Mouse (Mus musculus) heart, embryonic 14.5 days (tissue): ENCODE data around the gene Hba-a2. TPM values are rescaled to one million over a fixed set of nuclear protein-coding genes. Genes with fewer than 3 reads are reported as not detected.

Experiments
- ATAC-seq: fragments of 200-750 bp; cut with Nextera tagmentation; 2 replicates; pipeline ENCODE4 v1.8.0; 2017; ENCODE audit warnings: low read depth, moderate TSS enrichment; ENCODE audit not compliant: insufficient number of reproducible peaks, insufficient read depth, low FRiP score
- H3K27ac ChIP-seq, 2 experiments: fragments of 200-500 bp in 1 of 2; fragments of 300-500 bp in 1 of 2; sonication (generic) in 1 of 2; replicated peaks in 1 of 2; 2 replicates each; pipeline ENCODE4 v1.5.1; 2012 to 2014; ENCODE audit warnings: low read depth in 2 of 2, low read length in 2 of 2, control low read depth in 1 of 2, mild to moderate bottlenecking in 1 of 2, mixed read lengths in 1 of 2; ENCODE audit not compliant: control insufficient read depth in 1 of 2, insufficient read depth in 1 of 2
- H3K27me3 ChIP-seq: fragments of 300-500 bp; sonication (generic); 2 replicates; pipeline ENCODE4 v1.6.1; 2014; ENCODE audit warnings: mild to moderate bottlenecking, low read length, control low read depth; ENCODE audit not compliant: control insufficient read depth, insufficient read depth
- H3K36me3 ChIP-seq: fragments of 300-500 bp; sonication (generic); 2 replicates; pipeline ENCODE4 v1.6.1; 2014; ENCODE audit warnings: mild to moderate bottlenecking, control low read depth, low read length, mixed read lengths; ENCODE audit not compliant: control insufficient read depth, insufficient read depth
- H3K4me1 ChIP-seq, 2 experiments: fragments of 200-500 bp in 1 of 2; fragments of 300-500 bp in 1 of 2; sonication (generic) in 1 of 2; 2 replicates each; pipeline ENCODE4 v1.6.1; 2012 to 2014; ENCODE audit warnings: low read length in 2 of 2, control low read depth in 1 of 2, mixed read lengths in 1 of 2; ENCODE audit not compliant: control insufficient read depth in 2 of 2, insufficient read depth in 2 of 2
- H3K4me2 ChIP-seq: fragments of 300-500 bp; sonication (generic); 2 replicates; pipeline ENCODE4 v1.6.1; 2014; ENCODE audit warnings: mild to moderate bottlenecking, low read length
- H3K4me3 ChIP-seq, 2 experiments: fragments of 200-500 bp in 1 of 2; fragments of 300-500 bp in 1 of 2; sonication (generic) in 1 of 2; 2 replicates each; pipeline ENCODE4 v1.5.1; 2012 to 2014; ENCODE audit warnings: low read length in 2 of 2, mild to moderate bottlenecking in 2 of 2, control low read depth in 1 of 2, low read depth in 1 of 2, moderate library complexity in 1 of 2; ENCODE audit not compliant: control insufficient read depth in 1 of 2, insufficient read depth in 1 of 2
- H3K9ac ChIP-seq: fragments of 300-500 bp; sonication (generic); 2 replicates; pipeline ENCODE4 v1.6.1; 2014; ENCODE audit warnings: mild to moderate bottlenecking, low read length
- H3K9me3 ChIP-seq: fragments of 300-500 bp; sonication (generic); 2 replicates; pipeline ENCODE4 v1.6.1; 2016; ENCODE audit warnings: low read length, control low read depth; ENCODE audit not compliant: control insufficient read depth
- WGBS: fragments of 180-500 bp; shearing (Covaris S2); extraction: QIAGEN DNeasy Blood & Tissue Kit; methylation state at CpG from one replicate; pipeline ENCODE4 v1.1.7; 2014; 5-methylcytosine and 5-hydroxymethylcytosine counted together
- polyA plus RNA-seq: library from polyadenylated mRNA; unstranded; fragments of >200 nt; fragmentation: Nextera tagmentation; extraction: Ambion mirVana; gene quantifications from 2 replicates; pipeline ENCODE4 v1.2.1, GENCODE M21; 2014

The Hba-a2 gene
- polyA plus RNA-seq, 1 experiment from 2014 or later, result 18,791 TPM

DNA sequence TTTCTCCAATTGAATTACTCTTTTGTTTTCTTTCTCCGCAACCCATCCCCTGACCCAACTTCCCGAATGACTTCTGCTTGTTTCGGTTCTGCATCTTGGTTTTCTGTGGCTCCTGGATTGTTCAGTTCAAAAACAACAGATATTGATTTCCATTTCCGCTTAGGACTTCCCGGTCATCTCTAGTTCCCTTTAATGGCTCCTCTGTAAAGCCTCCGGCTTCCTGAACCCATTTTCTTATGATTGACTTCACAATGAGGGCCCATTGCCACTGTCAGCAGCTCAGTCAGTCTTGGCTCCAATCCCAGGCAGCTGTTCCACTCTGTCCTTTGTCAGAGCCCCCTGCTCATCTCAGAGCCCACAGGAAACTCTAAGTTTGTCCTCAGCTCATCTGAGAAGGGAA is 34.8 kb downstream of the Hba-a2 start:
- Histone ChIP-seq H3K4me1 (peaks cover 2 to 5% of the 10 kb centered on the region in 2 experiments; a peak in 2 of 4 replicates), H3K36me3 (no peaks in the 10 kb centered on the region), H3K9ac (no peak overlapping the region), H3K4me2 (peak overlapping the region; percentile 11; the same call in 1 of the 2 replicates), H3K9me3 (0 out of 2 replicates have a peak, but pooled peaks cover 4% of the 10 kb centered on the region), H3K27me3 (no peaks in the 10 kb centered on the region), H3K4me3 (no peak overlapping the region), H3K27ac (peak overlapping the region in 1 of 2 experiments; percentile 46; a peak in 3 of 4 replicates)
- 48% methylated on average over 6 of the region's 6 CpGs for WGBS
- ATAC-seq, result peak; percentile 66

DNA sequence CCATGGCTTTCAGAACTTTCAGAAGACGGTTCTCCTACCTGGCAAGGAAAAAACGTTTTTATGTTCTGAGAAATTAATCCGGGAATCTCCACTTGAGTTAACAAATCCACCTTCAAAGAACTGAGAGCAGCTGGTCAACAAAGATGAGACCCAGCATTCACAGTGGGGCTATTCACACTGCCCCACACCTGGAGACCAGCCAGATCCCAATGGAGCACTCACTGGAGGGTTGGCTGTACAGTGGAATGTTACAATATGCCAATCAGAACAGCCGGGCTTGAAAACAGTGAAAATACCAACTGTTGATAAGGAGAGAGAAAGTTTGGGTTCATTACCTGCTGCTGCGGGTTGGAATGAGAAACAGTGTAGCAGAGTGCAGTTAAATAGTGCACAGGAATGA is 35.6 kb downstream of the Hba-a2 start:
- no peak for ATAC-seq
- Histone ChIP-seq H3K4me1 (peaks cover 2 to 5% of the 10 kb centered on the region in 2 experiments; a peak in 2 of 4 replicates), H3K9me3 (0 out of 2 replicates have a peak, but pooled peaks cover 4% of the 10 kb centered on the region), H3K4me2 (no peak overlapping the region), H3K36me3 (no peaks in the 10 kb centered on the region), H3K4me3 (no peak overlapping the region), H3K27ac (0 out of 4 replicates have a peak overlapping the region, but pooled peaks of 1 of the 2 experiments have one; percentile 46), H3K9ac (no peak overlapping the region), H3K27me3 (no peaks in the 10 kb centered on the region)
- 41% methylated on average over 5 of the region's 5 CpGs for WGBS

DNA sequence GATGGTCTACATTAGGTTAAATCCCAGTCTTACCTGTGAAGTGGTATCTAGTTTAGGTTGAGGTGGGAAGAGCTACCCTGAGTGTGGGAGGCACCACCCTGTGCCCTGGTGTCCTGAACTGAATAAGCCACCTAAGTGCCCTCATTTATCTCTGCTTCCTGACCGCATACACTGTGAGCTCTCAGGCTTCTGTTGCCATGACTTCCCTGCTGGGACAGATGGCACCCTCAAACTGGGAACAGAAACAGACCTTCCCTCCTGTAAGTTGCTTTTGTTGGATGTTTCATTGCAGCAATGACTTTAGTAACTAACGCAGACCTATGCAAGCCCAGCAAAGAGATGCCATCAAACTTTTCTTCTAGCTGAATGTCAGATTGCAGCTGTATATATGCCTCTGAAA is 36.9 kb downstream of the Hba-a2 start:
- no peak overlapping the region for H3K4me3 ChIP-seq
- 0 out of 2 replicates have a peak, but pooled peaks cover 4% of the 10 kb centered on the region for H3K9me3 ChIP-seq
- H3K36me3 ChIP-seq, result no peaks in the 10 kb centered on the region
- H3K27me3 ChIP-seq, result no peaks in the 10 kb centered on the region
- H3K9ac ChIP-seq, result no peak overlapping the region
- H3K4me2 ChIP-seq, result no peak overlapping the region
- H3K4me1 ChIP-seq, result peaks cover 2 to 5% of the 10 kb centered on the region in 2 experiments; a peak in 2 of 4 replicates
- ATAC-seq, result no peak
- WGBS, result 69% methylated on average over 2 of the region's 2 CpGs
- no peak overlapping the region for H3K27ac ChIP-seq

DNA sequence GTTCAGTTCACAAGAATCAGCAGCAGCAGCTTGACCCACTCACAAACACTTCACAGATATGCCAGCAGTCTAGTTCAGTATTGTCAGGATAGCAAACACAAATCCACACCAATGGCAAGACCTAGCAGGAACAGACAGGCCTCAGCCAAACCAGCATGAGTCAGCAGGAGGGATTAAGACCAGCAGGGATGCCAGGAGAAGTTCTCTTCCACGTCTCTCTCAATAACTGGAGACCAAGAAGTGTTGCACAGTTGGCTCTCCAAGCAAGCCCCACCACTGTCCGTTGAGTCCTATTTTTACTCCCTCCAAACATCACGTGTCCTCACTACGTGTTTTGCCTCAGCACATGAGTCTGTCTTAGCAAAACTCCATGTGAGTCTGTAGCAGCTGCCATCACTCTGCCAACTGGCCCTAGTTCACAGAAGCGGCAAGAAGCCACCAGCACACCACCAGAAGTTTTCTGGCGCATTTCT is 40.2 kb downstream of the Hba-a2 start:
- H3K4me3 ChIP-seq, result no peak overlapping the region
- no peak overlapping the region for H3K9ac ChIP-seq
- H3K36me3 ChIP-seq, result no peaks in the 10 kb centered on the region
- 0 out of 2 replicates have a peak, but pooled peaks cover 4% of the 10 kb centered on the region for H3K9me3 ChIP-seq
- no peaks in the 10 kb centered on the region for H3K27me3 ChIP-seq
- 80% methylated on average over 6 of the region's 6 CpGs for WGBS
- no peak overlapping the region for H3K27ac ChIP-seq
- peaks cover 4 to 5% of the 10 kb centered on the region in 2 experiments; a peak in 3 of 4 replicates for H3K4me1 ChIP-seq
- ATAC-seq, result no peak
- H3K4me2 ChIP-seq, result no peak overlapping the region

DNA sequence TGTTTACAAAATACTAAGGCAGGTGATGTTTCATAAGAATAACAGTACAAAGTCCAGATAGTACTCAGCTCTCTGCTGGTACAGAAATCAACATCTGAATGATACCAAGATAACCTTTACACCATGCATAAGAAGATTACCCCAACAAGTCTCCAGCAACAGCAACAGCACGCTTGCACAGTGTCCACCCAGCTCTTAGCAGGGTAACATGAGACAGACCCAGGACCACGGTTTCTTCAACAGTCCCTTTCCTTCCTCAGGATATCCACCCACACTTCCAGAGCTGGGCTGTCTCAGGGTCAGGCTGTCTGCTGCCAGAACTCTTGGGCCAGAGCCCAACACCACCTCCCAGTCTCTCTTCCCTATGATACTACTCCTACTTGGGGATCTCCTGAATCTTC is 42.8 kb downstream of the Hba-a2 start:
- 45% methylated on average over 2 of the region's 2 CpGs for WGBS
- Histone ChIP-seq H3K4me1 (peaks cover 4% of the 10 kb centered on the region in 2 experiments; a peak in 3 of 4 replicates), H3K36me3 (no peaks in the 10 kb centered on the region), H3K27me3 (no peaks in the 10 kb centered on the region), H3K9me3 (0 out of 2 replicates have a peak, but pooled peaks cover 2% of the 10 kb centered on the region), H3K4me2 (no peak overlapping the region), H3K27ac (no peak overlapping the region), H3K4me3 (no peak overlapping the region), H3K9ac (no peak overlapping the region)
- peak; percentile 82 for ATAC-seq

DNA sequence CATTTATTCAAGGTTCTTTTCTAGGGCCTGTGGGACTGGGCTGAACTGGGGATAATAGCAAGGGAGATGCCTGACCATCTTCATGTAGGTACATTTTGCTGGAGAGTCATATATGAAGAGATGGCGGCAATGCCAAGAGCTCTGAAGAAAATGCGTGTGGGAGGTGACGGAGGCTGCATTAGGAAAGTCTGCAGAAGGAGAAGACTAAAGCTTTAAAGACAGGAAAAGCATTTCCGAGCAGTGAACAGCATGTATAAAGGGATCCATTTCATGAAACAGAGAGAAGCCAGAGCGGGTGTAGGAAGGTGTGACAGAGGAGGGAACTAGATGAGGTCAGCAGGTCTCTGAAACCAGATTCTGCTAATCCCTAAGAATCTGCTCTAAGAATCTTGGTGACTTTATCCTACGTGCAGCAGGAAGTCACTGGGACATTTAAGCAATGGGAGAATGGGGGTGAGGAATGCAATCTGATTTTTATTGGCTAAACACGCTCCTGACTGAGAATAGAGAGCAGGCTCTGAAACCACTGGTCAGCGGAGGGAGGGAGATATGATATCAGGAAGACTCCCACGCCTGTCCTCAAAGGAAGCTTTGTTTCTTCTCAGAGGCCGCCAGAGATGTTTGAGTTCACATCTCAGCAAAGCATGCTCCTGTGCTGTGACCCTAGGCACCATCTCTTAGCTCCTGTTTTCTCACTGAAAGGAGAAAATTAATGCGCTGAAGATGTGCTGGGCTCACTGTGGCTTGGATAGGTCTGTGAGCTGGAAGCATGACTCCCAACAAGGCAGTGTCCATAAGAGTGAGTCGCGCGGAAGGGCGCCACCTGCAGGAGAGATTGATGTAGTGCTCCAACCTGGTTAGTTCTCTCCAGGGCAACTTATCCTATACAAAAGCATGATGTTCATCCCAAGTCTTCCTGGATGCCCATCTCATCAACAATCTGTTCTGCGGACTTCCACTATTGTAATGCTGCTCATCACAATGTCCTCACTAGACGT is 44.5 kb downstream of the Hba-a2 start:
- 28% methylated on average over 17 of the region's 17 CpGs for WGBS
- peaks cover 4% of the 10 kb centered on the region in 2 experiments; a peak in 3 of 4 replicates for H3K4me1 ChIP-seq
- no peak overlapping the region for H3K9ac ChIP-seq
- 0 out of 2 replicates have a peak, but pooled peaks have one; percentile 46 for ATAC-seq
- no peaks in the 10 kb centered on the region for H3K9me3 ChIP-seq
- H3K27ac ChIP-seq, result peak overlapping the region; percentile 31 to 40; a peak in 3 of 4 replicates
- no peak overlapping the region for H3K4me3 ChIP-seq
- H3K4me2 ChIP-seq, result peak overlapping the region; percentile 26; the same call in 1 of the 2 replicates
- no peaks in the 10 kb centered on the region for H3K36me3 ChIP-seq
- H3K27me3 ChIP-seq, result no peaks in the 10 kb centered on the region

DNA sequence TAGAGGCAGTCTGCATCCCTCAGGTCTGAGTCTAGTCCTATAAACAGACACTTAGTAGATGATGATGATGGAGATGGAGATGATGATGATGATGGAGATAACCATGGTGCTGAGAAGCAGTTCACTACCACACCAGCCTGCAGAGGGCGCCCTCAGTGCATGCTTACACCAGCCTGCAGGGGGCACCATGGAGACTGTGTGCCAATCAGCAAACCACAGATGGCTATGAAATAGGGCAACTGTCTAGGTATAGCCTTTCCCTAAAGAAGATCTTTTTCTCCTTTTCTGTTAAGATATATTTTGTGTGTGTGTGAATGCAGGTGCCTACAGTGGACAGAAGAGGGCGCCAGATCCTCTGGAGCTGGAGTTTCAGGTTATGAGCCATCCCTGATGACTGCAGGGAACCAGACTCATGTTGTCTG is 46.5 kb downstream of the Hba-a2 start:
- Histone ChIP-seq H3K4me2 (no peak overlapping the region), H3K9ac (no peak overlapping the region), H3K4me3 (no peak overlapping the region), H3K9me3 (no peaks in the 10 kb centered on the region), H3K27ac (no peak overlapping the region), H3K4me1 (peaks cover 6 to 9% of the 10 kb centered on the region in 2 experiments; a peak in 3 of 4 replicates), H3K27me3 (no peaks in the 10 kb centered on the region), H3K36me3 (no peaks in the 10 kb centered on the region)
- no peak for ATAC-seq
- 24% methylated on average over 2 of the region's 2 CpGs for WGBS
